Mouse (Mus musculus) mouse trophoblast stem cell (cell line): ENCODE data around the gene Klhl26.

Experiments
- in situ Hi-C, 2 experiments: fragments of 300-500 bp; cut with MseI, MboI; formaldehyde crosslinking; loops; 2 replicates in 1 of 2; 3 replicates in 1 of 2; pipeline ENCODE4 v1.15.1; 2025

The Klhl26 gene

GRCm38 (mm10) chr8:70414310-70414946, 62.3 kb downstream of the Klhl26 start:
- in situ Hi-C loops = loop anchor here (10.0 kb wide), 1 partner anchor 90 kb away; the partner anchor contains the start of gene Rex1bd (in 2 of the 2)

DNA sequence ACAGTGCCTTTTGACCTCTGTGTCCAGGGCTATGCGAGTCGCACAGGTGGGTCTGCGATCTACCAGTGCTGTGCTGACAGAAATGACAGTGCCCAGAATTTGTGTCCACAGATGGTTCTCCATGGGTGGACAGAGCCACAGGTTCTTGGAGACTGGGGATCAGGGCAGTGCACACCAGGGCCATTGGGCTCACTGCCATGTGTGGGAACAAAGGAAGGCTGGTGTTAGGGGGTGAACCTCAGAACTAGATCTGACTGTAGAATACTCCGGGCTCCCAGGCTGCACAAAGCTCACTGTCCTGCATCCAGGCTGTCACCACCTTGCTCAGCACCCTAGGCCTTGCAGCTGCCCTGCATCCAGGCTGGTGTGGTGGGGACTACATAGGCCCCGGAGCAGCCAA, 66.5 kb downstream of the Klhl26 start:
- in situ Hi-C loops = loop anchor here (10.0 kb wide), 1 partner anchor 95 kb away; the partner anchor contains the start of gene Rex1bd (in 2 of the 2)

DNA sequence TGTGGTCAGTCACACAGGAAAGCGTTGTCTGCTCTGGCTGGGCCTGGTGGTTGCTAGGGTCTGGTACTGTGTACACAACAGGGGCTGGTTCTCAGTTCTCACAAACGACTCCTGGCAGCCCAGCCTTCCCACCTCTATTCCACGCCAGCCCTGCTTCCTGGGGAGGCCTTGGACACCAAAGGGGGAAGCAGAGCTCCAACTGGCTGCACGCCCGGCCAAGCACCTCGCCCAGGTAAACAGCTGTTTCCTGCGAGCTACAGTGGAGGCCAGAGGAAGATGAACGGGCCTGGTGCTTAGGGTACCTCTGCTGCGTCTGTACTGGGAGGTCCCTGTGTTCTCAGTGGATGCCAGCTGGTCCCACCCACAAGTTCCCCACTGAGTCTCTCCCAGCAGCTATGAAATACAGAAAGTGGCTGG, 67.3 kb downstream of the Klhl26 start:
- in situ Hi-C loops = no loop called here

GRCm38 (mm10) chr8:70409019-70409418, 67.7 kb downstream of the Klhl26 start:
- in situ Hi-C loops = no loop called here

DNA sequence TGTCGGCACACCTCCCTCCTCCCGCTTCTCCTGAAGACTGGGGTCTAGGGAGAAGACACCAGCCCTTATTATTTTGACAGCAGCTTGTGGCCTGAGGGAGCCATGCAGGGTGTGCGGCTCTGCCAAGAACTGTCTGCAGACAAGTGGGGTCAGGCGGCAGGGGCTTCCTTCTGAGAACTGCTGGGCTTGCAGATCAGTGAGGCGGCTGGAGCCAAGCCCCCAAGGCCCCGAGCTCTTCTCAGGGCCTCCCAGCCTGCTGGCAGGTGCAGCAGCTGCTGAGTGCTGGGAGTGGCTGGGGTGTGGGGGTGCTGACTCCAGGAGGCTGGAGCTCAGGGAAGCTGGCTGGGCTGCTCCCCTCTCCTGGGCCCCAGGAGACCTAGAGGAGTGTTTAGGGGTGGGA, 68.5 kb downstream of the Klhl26 start:
- in situ Hi-C loops = no loop called here

DNA sequence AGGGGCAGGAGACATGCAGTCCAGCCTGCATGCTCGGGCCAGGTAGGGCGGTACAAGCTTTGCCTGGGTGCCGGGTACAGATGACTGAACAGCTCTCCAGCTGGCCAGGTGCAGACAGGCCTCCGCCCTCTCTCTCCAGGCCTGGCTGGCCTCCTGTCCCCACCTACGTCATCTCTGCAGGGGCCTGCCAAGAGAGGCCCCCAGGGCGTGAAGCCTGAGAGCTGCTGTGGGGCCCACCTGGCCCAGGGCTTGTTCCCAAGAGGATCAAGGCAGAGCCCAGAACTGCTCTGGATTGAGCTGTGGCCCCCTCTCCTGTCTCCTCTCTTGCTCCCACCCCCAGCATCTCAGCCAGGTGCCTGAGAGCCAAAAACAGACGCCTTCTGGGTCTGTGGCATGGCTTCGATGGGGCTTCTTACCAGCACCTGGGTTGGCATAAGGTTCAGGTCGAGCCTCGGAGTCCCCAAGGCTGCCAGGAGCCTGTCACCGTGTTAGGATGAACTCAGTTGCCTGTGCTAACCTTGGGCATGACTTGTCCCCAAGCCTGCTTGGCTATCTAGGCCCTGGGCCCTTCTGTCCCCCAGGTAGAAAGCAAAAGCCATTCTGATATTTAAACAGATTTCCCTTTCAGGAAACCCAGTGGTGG, 70.2 kb downstream of the Klhl26 start:
- in situ Hi-C loops = no loop called here

DNA sequence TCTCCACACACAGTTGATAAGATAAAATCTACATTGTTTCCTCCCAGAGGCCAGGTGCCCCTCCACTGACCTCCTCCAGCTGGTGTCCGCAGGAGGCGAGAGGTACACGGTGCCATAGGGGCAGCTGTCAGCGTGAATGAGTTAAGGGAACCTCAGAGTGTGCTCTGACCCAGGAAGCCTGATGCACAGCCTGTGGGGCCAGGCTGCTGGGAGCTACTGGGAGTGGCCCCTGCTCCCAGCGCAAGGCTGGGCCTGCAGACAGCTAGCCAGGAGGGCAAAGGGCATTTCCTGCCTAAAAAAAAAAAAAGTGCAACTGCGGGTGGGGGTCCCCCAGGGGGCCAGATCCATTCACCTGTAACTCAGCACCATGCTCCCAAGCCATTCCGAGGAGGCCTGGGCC, 71.6 kb downstream of the Klhl26 start:
- in situ Hi-C loops = no loop called here

DNA sequence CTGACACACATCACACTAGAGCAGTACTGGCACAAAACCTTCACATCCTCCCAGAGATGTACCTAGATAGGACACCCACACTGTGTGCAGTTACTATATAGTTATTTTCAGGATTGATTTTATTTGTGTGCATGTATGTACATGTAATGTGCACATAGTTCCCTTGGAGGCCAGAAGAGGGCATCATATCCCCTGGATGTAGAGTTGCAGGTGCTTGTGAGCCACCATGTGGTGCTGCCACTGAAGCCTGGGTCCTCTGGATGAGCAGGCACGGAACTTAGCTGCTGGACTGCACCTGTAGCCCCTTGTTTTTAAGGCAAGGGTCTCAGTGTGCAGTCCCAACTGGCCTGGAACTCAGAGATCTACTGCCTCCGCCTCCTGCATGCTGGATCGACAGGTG, 72.6 kb downstream of the Klhl26 start:
- in situ Hi-C loops = no loop called here
